ENCODE assay signal across 21 mouse cellular contexts in the genomic region with DNA sequence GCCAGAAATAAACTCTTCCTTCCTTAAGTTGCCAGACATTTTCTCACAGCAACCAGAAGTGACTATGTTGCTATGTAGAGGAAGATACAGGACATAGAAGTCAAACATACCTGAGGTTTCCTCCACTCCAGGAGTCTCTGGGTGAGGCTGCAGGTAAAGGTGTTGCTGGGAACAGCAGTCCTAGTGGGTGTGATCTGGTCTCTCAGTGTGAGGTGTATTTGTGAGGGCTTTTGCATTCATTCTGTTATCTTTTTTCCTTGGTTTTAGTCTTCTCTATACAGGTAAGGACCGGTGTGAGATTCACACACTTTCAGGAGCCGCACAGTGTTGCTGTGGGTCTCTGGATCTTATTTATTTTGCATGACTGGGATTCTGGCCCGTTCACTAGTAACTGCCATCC.
"Had no signal": no experiment of that assay in that cellular context is flagged by ENCODE, and none has a peak within 500 bp of the region (broad histone marks: within the 10 kb centered on the region; RNA-seq: fewer than 3 reads in every experiment).

No protein-coding gene starts in this region.

- H3K9me3 ChIP-seq: kidney, embryonic 15.5 days; liver, embryonic 12.5 days; liver, embryonic 15.5 days; lung, embryonic 15.5 days; midbrain, embryonic 12.5 days had no signal

- H3K4me2 ChIP-seq: kidney, embryonic 15.5 days; limb, embryonic 13.5 days; liver, embryonic 12.5 days; liver, embryonic 15.5 days; lung, embryonic 15.5 days; midbrain, embryonic 12.5 days had no signal

- ATAC-seq: intestine, postnatal 0 days; liver, embryonic 12.5 days had no signal

- H3K9ac ChIP-seq: kidney, embryonic 15.5 days; limb, embryonic 13.5 days; liver, embryonic 12.5 days; liver, embryonic 15.5 days; lung, embryonic 15.5 days; midbrain, embryonic 12.5 days had no signal

- H3K4me3 ChIP-seq: kidney, embryonic 15.5 days; left cerebral cortex, adult 2 months; limb, embryonic 13.5 days; liver, embryonic 12.5 days; liver, embryonic 15.5 days; lung, embryonic 15.5 days; megakaryocyte, embryonic 14.5 days; midbrain, embryonic 12.5 days had no signal

- H3K27me3 ChIP-seq: kidney, embryonic 15.5 days; limb, embryonic 13.5 days; liver, embryonic 12.5 days; liver, embryonic 15.5 days; lung, embryonic 15.5 days; megakaryocyte, embryonic 14.5 days; midbrain, embryonic 12.5 days had no signal

- H3K27ac ChIP-seq: kidney, embryonic 15.5 days; left cerebral cortex, adult 2 months; limb, embryonic 13.5 days; liver, embryonic 12.5 days; liver, embryonic 15.5 days; lung, embryonic 15.5 days; midbrain, embryonic 12.5 days; stomach, postnatal 0 days had no signal

- H3K4me1 ChIP-seq: kidney, embryonic 15.5 days; limb, embryonic 13.5 days; liver, embryonic 12.5 days; liver, embryonic 15.5 days; lung, embryonic 15.5 days; megakaryocyte, embryonic 14.5 days; midbrain, embryonic 12.5 days had no signal

- DNase-seq: kidney, adult 8-10 months; kidney, postnatal 36 days; layer of hippocampus, postnatal 36 days; left cerebral cortex, postnatal 4 days; liver; lung, adult 18-20 months; lung, postnatal 10 days; lung, postnatal 36 days; right cerebral cortex, postnatal 4 days; thymus, adult 18-20 months; thymus, postnatal 36 days had no signal
